Mouse (Mus musculus): ENCODE measurements at regions not wholly inside any gene's neighbourhood (a gene's known extent, or its start where the extent isn't known, plus 50 kb on each side); places are given as distances from the start of the nearest gene placed in this dataset.

DNA sequence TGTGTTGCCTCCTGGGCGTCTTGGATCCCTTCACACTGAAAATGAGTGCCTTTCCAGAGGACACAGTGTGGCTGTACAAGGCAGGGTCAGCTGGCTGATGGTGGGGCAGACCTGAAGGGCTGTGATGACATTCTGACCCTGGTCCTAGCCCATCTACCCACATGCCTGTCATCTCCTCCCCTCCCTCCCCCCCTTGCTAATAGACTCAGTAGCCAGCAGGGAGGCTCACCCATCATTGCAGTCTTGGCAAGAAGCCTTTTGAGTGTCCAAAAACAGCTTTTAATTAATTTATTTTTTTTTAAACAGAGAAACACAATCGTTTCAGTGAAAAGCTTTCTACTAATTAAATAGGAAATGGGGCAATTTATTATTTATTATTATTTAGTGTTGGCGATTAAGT, 67.0 kb upstream of the Ssx2ip start:
- intact Hi-C loops (cut with DNase I) = no loop called here

DNA sequence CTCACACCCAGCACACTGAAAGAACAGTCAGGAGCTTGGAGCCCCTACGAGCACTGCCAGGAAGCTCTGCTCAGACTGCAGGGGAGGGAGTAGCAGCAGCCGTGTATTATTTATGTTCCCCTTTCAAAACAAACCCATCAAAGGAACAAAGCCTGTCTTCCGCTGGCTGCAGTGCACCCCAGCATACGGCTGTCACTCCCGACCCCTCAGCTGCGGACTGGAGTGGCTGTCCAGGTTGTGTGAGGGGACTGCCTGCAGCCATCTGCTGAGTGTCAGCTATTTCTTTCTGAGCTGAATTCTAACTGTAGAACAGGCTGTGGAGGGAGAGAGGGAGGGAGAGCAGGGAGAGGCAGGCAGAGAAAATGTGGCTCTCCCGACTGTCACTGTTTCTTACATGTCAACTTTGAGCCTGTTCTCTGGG, 66.6 kb upstream of the Ssx2ip start:
- no peak for DNase-seq (ENCODE audit: low spot score)
- intact Hi-C loops (cut with DNase I) = no loop called here

More for the DNA sequence above, 67.0 kb upstream of the Ssx2ip start:
- DNase-seq (ENCODE audit: low spot score) = no peak

DNA sequence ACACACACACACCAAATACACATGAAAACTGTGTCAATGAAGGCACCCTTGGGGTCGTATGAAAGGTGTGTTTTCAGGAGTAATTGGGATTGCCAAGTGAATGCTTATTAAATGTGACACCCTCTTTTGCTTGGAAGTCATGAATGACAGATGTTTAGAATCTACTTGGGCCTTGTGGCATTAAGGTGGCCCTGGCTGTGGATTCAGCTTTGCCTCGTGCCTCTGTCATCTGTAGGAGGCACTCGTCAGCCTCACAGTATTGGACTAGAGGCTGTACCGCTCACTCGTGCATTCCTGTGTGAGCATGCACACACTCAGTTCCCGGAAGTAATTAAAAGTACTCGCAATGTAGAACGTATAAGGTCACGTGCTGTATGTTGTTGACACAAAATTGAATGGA, 66.0 kb upstream of the Ssx2ip start:
- no peak for DNase-seq (ENCODE audit: low spot score)
- intact Hi-C loops (cut with DNase I) = no loop called here

DNA sequence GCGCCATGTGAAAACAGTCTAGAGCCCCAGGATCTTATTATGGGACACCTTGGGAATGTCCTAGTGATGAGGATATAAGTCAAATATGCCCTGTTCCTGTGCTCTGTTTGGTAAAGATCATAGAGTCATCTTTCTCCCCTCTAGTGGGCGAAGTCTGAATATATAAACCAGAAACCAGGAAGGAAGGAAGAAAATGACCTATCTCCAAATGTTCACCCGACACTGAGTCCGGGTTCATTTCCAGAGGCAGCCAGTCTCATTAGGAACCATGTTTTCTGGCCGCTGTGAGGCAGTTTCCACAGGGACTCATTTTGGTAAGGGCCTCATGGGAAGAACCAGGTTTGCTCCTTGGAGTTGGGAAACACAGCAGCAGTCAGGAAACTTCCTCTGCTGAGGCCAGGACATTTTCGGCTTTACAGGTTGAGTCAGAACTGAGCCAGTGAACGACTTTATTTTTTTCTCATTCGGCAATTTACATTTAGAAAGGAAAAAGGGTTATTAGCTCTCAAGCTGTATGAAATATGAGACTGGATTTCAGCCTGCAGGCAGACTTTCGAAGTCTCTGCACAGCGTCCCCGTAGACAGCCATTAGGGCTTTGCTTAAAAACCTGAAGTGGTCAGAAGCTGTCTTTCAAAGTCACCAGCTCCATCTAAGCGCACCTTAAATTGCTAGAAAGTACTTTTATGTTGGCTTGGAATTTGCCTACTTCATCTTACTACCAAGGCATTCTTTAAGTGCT, 64.0 kb upstream of the Ssx2ip start:
- no peak for DNase-seq (ENCODE audit: low spot score)
- intact Hi-C loops (cut with DNase I) = loop anchor here (5.0 to 10.0 kb wide), 3 partner anchors 396 to 604 kb away; no protein-coding TSS in a partner anchor

DNA sequence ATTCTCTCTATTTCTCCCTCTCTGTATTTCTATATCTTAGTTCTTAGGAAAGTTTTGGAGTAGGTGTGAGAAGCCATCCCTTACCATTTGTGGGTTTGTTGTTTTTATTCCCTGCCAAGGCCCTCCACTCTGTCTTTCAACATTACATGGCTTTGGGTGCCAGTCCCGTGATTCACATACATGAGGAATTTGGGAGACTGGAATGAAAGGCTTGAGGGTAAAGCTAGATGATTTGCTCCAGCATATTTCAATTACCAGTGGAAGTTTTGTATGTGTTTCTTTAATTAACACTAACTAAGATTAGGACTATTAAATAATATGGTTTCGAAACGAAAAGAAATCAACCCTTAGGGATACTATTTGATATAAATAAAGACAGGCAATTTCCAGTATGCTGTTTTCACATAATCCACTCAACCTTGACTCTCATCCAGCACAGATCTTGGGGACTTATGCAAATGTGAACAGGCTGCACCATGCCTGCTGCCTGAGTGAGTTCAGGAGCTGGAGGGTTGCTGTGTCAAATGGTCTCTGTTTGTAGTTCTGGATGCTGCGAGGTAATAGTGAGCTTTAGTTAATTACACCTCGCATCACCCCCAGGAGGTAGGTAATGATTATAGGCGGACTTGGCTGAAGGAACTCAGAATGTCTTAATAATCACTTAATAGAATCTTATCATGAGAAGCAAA, 62.6 kb upstream of the Ssx2ip start:
- intact Hi-C loops (cut with DNase I) = loop anchor here (2.0 to 10.0 kb wide), 4 partner anchors 157 to 603 kb away; no protein-coding TSS in a partner anchor
- DNase-seq (ENCODE audit: low spot score) = no peak

DNA sequence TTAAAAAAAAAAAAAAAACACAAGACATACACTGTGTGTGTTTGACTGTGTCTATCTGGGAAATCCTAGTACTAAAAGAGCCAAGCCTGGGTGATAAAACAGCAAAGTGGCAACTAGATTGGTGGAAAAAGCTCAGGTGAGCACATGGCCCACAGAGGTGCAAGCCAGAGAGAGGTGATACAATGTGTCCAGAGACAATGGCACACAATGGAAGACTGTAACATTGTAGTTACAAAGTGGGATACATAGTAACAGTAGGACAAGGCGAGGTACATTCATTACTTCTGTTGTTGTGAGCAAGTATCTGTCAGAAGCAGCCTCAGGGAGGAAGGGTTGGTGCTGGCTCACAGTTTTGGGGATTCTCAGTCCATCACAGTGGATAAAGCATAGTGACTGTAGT, 61.7 kb upstream of the Ssx2ip start:
- no peak for DNase-seq (ENCODE audit: low spot score)
- intact Hi-C loops (cut with DNase I) = loop anchor here (2.0 to 10.0 kb wide), 4 partner anchors 158 to 602 kb away; no protein-coding TSS in a partner anchor

GRCm38 (mm10) chr3:146343649-146344401, 60.6 kb upstream of the Ssx2ip start:
- DNase-seq (ENCODE audit: low spot score) = no peak
- intact Hi-C loops (cut with DNase I) = loop anchor here (2.0 to 10.0 kb wide), 5 partner anchors 159 to 601 kb away; no protein-coding TSS in a partner anchor

GRCm38 (mm10) chr3:146344402-146345025, 59.9 kb upstream of the Ssx2ip start:
- intact Hi-C loops (cut with DNase I) = loop anchor here (2.0 to 10.0 kb wide), 6 partner anchors 138 to 600 kb away; no protein-coding TSS in a partner anchor

GRCm38 (mm10) chr3:146345308-146345780, 59.1 kb upstream of the Ssx2ip start:
- intact Hi-C loops (cut with DNase I) = loop anchor here (2.0 to 10.0 kb wide), 5 partner anchors 137 to 599 kb away; no protein-coding TSS in a partner anchor
- no peak for DNase-seq (ENCODE audit: low spot score)

More at GRCm38 (mm10) chr3:146344402-146345025, 59.9 kb upstream of the Ssx2ip start:
- no peak for DNase-seq (ENCODE audit: low spot score)

DNA sequence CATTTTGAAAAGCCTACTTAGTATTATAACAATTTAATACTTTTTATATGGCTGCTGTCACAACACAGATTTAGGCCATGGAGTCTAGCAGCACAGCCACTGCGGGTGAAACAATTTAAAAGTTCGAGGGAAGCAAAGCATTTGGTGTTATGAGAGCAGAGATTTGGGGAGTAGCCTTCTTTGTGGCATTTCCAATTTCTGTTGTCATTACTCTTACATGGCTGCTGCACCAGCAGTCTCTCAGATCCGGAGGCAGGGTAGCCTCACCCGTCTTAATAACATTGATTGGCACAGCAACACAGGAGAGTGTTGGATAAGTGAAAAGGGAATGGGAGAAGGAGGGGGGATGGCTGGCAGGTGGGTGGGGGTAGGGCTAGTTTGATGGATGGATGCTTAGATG, 58.5 kb upstream of the Ssx2ip start:
- intact Hi-C loops (cut with DNase I) = loop anchor here (2.0 to 10.0 kb wide), 5 partner anchors 136 to 599 kb away; no protein-coding TSS in a partner anchor
- no peak for DNase-seq (ENCODE audit: low spot score)

DNA sequence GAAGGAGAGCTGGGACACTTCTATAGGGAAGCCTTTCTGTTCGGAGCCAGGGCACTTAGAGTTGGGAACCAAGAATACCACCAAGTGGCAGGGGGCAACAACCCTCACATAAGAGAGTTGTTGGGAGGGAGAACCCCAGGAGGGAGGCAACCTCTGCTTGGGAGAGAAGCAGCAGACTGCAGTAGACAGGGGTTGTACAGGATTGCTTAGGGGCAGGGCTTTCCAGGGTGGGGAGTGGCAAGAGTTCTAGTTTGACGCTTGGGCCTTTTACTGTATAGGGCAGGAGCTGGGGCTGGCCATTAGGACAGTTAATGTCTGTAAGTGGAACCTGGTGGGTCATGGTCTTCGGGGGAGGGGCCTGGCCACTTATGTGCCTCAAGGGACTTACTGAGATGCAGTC, 57.1 kb upstream of the Ssx2ip start:
- intact Hi-C loops (cut with DNase I) = loop anchor here (5.0 to 10.0 kb wide), 4 partner anchors 135 to 597 kb away; no protein-coding TSS in a partner anchor
- no peak for DNase-seq (ENCODE audit: low spot score)

DNA sequence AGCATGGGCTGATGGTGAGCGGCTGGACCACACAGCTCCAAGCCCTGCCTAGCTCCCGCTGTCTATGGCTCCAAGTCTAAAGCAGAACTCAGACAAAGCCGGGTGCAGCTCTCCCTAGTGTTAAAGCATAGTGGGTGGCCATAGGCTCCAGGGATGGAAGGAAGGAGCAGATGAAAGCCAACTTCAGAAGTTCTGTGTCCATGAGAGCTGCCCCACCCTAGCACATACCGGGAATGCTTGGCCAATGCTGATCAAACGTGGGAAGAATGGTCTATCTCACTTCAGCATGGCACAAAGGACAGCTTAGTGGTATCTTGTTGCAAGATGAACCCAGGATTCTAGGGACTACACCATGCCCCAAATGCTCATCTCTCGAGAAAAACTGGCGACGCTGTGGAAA, 55.5 kb upstream of the Ssx2ip start:
- DNase-seq (ENCODE audit: low spot score) = no peak
- intact Hi-C loops (cut with DNase I) = loop anchor here (5.0 to 10.0 kb wide), 4 partner anchors 133 to 596 kb away; no protein-coding TSS in a partner anchor

- DNase-seq (ENCODE audit: low spot score) = no peak
- intact Hi-C loops (cut with DNase I) = loop anchor here (5.0 to 10.0 kb wide), 4 partner anchors 133 to 595 kb away; no protein-coding TSS in a partner anchor
Observed at GRCm38 (mm10) chr3:146349393-146349792, 55.0 kb upstream of the Ssx2ip start.

GRCm38 (mm10) chr3:146350126-146350525, 54.3 kb upstream of the Ssx2ip start:
- intact Hi-C loops (cut with DNase I) = no loop called here
- DNase-seq (ENCODE audit: low spot score) = no peak

DNA sequence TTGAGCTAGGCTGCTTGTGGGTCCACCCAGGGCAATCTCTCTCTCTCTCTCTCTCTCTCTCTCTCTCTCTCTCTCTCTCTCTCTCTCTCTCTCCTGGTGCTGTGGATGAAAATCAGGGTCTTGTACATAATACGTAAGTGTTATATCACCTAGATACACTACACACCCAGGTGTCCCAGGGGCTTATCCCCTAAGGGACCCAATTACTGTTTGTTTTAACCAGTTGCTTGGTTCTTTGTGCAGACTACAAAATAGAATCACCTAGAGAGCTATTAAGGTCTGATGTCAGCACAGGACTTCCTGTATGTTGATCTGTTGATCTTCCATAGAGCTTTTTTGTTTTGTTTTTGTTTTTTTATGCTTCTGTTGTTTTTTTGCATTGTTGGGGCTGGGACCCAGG, 53.0 kb upstream of the Ssx2ip start:
- intact Hi-C loops (cut with DNase I) = no loop called here
- no peak for DNase-seq (ENCODE audit: low spot score)

DNA sequence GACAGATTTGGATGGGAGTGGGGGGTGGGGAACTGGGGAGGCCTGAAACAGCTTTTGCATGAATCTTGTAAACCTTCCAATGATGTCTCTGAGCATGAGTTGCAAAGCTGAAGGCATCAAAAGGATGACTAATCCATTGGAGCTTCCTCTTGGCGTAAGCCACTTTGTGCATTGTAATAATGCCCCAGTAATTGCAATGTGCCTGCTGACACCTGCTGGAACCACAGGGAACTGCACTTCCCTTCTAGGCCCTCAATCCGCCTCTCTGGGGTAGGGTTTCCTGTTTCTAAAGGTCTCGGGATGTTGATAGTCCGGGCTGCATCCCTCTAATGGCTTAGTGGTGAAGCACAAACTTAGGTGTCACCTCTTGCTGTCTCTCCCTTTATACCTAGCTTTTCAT, 52.3 kb upstream of the Ssx2ip start:
- intact Hi-C loops (cut with DNase I) = no loop called here
- DNase-seq (ENCODE audit: low spot score) = no peak

- intact Hi-C loops (cut with DNase I) = no loop called here
- no peak for DNase-seq (ENCODE audit: low spot score)
Observed at GRCm38 (mm10) chr3:146353961-146354360, 50.5 kb upstream of the Ssx2ip start.

All from heart, postnatal 25 days (tissue).